Mouse (Mus musculus) kidney, adult 2 months (tissue): ENCODE data around the gene Gpsm1.
A peak's percentile ranks its signal among the peaks of the same experiment; 100 is the strongest.

Experiments used
- CTCF ChIP-seq: fragments of 200-500 bp; conservative IDR thresholded peaks from 2 replicates; pipeline ENCODE4 v1.5.1; 2011; ENCODE audit warnings: low read depth, mild to moderate bottlenecking, control low read depth, low read length, moderate library complexity, mixed read lengths; ENCODE audit not compliant: insufficient read depth, insufficient read length
- POLR2A ChIP-seq: fragments of 200-500 bp; IDR thresholded peaks from one replicate; pipeline ENCODE4 v1.6.1; 2011; ENCODE audit warnings: low read depth, low read length, control low read depth

DNA sequence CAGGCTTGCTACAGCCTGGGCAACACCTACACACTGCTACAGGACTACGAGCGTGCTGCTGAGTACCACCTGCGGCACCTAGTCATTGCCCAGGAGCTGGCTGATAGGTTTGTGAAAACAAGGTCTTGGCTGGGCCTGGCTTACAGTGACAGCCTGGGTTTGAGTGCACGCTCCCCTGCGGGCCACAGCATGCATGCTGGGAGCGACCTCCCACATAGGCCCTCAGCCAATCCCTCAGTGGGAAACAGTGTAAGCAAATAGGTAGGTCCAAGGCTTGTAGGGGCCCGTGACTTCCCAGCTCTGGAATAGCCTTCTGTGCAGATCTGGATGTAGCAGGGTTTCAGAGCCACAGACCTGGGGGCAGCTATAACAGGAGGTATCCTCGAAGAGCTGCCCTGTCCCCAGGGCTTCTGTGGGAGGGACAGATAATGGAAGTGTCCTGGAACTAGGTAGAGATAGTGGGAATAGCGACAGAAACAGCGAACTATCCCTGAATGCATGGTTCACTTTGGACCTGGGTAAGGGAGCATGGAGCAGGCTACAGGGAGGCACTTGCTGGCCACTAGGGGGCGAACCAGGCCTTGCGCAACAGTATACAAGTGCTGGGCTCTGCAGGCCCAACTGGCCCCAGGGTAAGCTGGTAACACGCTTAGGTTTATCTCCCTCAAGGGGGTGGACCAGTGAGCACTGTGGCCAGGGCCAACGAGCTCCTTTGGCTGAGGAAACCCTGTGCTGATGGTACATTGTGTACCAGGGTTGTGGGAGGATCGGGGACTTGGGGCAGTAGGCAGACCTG is 10.3 kb downstream of the Gpsm1 start:
- TF ChIP-seq POLR2A: no peak
- peak; percentile 95 for TF ChIP-seq CTCF
